Mouse (Mus musculus) spleen, adult 2 months (tissue): ENCODE results near the gene Slc35g3.

ENCODE experiments used
- CTCF ChIP-seq: fragments of 200-500 bp; IDR thresholded peaks from 2 replicates; pipeline ENCODE4 v1.5.1; 2011; ENCODE audit warnings: mild to moderate bottlenecking, inconsistent platforms; ENCODE audit not compliant: insufficient read depth, insufficient read length, insufficient replicate concordance; ENCODE audit errors: extremely low read depth
- POLR2A ChIP-seq: fragments of 200-500 bp; IDR thresholded peaks from 2 replicates; pipeline ENCODE4 v1.6.1; 2011; ENCODE audit warnings: low read depth, low read length, inconsistent platforms

DNA sequence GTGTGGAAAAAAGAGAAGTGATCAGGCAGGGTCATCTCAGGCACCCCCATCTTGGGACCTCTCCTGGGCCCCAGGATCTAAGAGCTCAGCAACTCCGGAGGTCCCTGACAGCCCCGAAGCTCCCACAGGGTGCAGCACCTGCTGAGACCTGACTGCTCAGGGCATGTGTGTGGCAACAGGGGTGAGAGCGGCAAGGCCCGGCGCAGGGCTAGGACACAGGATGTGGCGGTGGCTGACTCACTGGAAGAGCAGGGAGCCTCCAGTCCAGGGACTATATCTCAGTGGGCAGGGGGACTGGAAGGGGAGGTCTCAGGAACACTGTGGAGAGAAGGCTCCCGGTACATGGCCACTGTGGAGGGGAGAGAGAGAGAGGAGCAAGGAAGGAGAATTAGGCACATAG lies 36.2 kb upstream of the Slc35g3 start:
- no peak for TF ChIP-seq POLR2A
- TF ChIP-seq CTCF: no peak
